Mouse (Mus musculus) myocyte (in vitro differentiated cells): ENCODE results near the gene Mical3. TPM values are rescaled to one million over a fixed set of nuclear protein-coding genes. Genes with fewer than 3 reads are reported as not detected.

Source experiments
- H3K27me3 ChIP-seq: one replicate; pipeline ENCODE4 v1.6.1; 2011; ENCODE audit not compliant: control insufficient read depth, insufficient read depth, insufficient read length
- H3K36me3 ChIP-seq: one replicate; pipeline ENCODE4 v1.6.1; 2011; ENCODE audit not compliant: control insufficient read depth, insufficient read depth
- H3K4me2 ChIP-seq: one replicate; pipeline ENCODE4 v1.6.1; 2011; ENCODE audit warnings: low read depth, control low read depth
- H3K4me3 ChIP-seq: one replicate; pipeline ENCODE4 v1.5.1; 2011; ENCODE audit warnings: mild to moderate bottlenecking, control low read depth, moderate library complexity
- H3K79me2 ChIP-seq: one replicate; pipeline ENCODE4 v1.6.1; 2011; ENCODE audit not compliant: control insufficient read depth, insufficient read depth
- H3ac ChIP-seq: one replicate; pipeline ENCODE4 v1.6.1; 2011; ENCODE audit not compliant: control insufficient read depth, insufficient read length
- CEBPB ChIP-seq: IDR thresholded peaks from 2 replicates; pipeline ENCODE4 v1.6.1; 2011; ENCODE audit warnings: mild to moderate bottlenecking, moderate library complexity; ENCODE audit not compliant: poor library complexity, insufficient read depth, severe bottlenecking
- E2F4 ChIP-seq: IDR thresholded peaks from one replicate; pipeline ENCODE4 v1.6.1; 2011; ENCODE audit warnings: mild to moderate bottlenecking, control low read depth, moderate library complexity; ENCODE audit not compliant: insufficient read depth
- MAX ChIP-seq: IDR thresholded peaks from one replicate; pipeline ENCODE4 v1.6.1; 2011; ENCODE audit warnings: low read depth, mild to moderate bottlenecking, control low read depth
- MYOD1 ChIP-seq, 3 experiments: IDR thresholded peaks; one replicate each; pipeline ENCODE4 v1.6.1; 2011; ENCODE audit warnings: control low read depth in 2 of 3, low read depth in 2 of 3, mild to moderate bottlenecking in 2 of 3, moderate library complexity in 1 of 3; ENCODE audit not compliant: insufficient read length in 2 of 3, control insufficient read depth in 1 of 3
- MYOG ChIP-seq, 3 experiments: IDR thresholded peaks; one replicate each; pipeline ENCODE4 v1.6.1; 2011; ENCODE audit warnings: control low read depth in 2 of 3, low read depth in 2 of 3, mild to moderate bottlenecking in 2 of 3; ENCODE audit not compliant: insufficient read length in 2 of 3, control insufficient read depth in 1 of 3, insufficient read depth in 1 of 3
- POLR2A ChIP-seq: IDR thresholded peaks from one replicate; pipeline ENCODE4 v1.6.1; 2011; ENCODE audit warnings: low read depth, mild to moderate bottlenecking, control low read depth, moderate library complexity; ENCODE audit not compliant: insufficient read length
- POLR2AphosphoS2 ChIP-seq: IDR thresholded peaks from one replicate; pipeline ENCODE4 v1.6.1; 2011; ENCODE audit warnings: low read depth, control low read depth; ENCODE audit not compliant: insufficient read length
- REST ChIP-seq: IDR thresholded peaks from one replicate; pipeline ENCODE4 v1.6.1; 2011; ENCODE audit warnings: mild to moderate bottlenecking, control low read depth, moderate library complexity; ENCODE audit not compliant: insufficient read depth, insufficient read length
- SRF ChIP-seq: IDR thresholded peaks from one replicate; pipeline ENCODE4 v1.6.1; 2011; ENCODE audit warnings: low read depth; ENCODE audit not compliant: control insufficient read depth, insufficient read length
- TCF12 ChIP-seq: IDR thresholded peaks from one replicate; pipeline ENCODE4 v1.6.1; 2011; ENCODE audit warnings: mild to moderate bottlenecking, control low read depth; ENCODE audit not compliant: poor library complexity, insufficient read depth, severe bottlenecking
- TCF3 ChIP-seq: IDR thresholded peaks from one replicate; pipeline ENCODE4 v1.6.1; 2011; ENCODE audit warnings: low read depth, control low read depth; ENCODE audit not compliant: insufficient read length
- USF1 ChIP-seq: IDR thresholded peaks from one replicate; pipeline ENCODE4 v1.6.1; 2011; ENCODE audit warnings: low read depth, mild to moderate bottlenecking, control low read depth, moderate library complexity
- polyA plus RNA-seq: library from polyadenylated mRNA; unstranded; fragments of >200 nt; fragmentation: generic; extraction: Trizol; gene quantifications from one replicate; pipeline ENCODE4 v1.2.1, GENCODE M21; 2012; ENCODE audit warnings: missing spikeins

Mical3 gene
- polyA plus RNA-seq, 1 experiment = 17.7 TPM

DNA sequence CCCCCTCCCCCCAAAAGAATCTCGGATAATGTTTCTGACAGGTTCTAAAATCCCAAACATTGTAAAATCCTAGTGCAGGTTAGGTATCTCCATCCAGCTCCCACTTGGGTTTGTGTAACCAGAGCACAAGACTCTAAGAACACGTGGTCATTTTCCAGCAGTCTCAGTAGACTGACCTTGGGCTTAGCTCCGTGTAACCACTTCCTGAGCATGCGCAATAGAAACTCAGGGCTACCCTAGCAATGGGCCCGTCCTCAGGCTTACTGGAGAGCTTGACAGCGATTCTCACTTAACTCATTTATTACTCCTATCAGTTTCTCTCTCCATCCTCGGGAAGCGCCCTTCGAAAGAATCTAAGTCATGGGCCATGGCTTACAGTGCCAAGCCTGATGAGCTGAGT is 236.3 kb downstream of the Mical3 start:
- Histone ChIP-seq H3K36me3 (peaks cover 55% of the 10 kb centered on the region), H3K4me3 (no peak overlapping the region), H3K79me2 (no peaks in the 10 kb centered on the region), H3ac (no peak overlapping the region), H3K27me3 (no peaks in the 10 kb centered on the region), H3K4me2 (no peak overlapping the region)
- TF ChIP-seq USF1 (no peak), CEBPB (no peak), MAX (no peak), E2F4 (no peak), POLR2A (no peak), TCF3 (no peak), REST (no peak), TCF12 (no peak), POLR2AphosphoS2 (no peak)

DNA sequence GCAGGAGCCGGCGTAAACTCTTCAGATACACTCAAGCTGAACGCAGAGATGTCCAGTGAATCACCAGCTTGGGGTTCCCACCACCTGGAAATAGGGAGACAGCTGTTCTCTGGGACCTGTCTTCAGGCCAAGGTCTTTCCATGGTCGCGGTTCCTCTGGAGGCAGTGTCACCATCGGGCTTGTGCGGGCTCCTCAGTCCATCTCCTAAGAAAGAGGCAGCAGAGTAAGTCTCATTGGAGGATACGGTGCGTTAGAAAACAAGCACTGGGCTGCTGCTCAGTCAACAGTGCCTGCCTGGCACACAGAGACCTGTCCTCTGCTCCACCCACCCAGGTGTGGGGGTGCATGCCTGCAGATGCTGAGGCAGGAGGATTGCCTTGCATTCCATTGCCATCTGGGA is 236.7 kb downstream of the Mical3 start:
- no peak overlapping the region for H3ac ChIP-seq
- TF ChIP-seq POLR2AphosphoS2 (peak; percentile 49), USF1 (no peak)
- H3K4me3 ChIP-seq = no peak overlapping the region
- H3K4me2 ChIP-seq = no peak overlapping the region
- H3K36me3 ChIP-seq = peaks cover 55% of the 10 kb centered on the region
- H3K79me2 ChIP-seq = no peaks in the 10 kb centered on the region
- H3K27me3 ChIP-seq = no peaks in the 10 kb centered on the region

DNA sequence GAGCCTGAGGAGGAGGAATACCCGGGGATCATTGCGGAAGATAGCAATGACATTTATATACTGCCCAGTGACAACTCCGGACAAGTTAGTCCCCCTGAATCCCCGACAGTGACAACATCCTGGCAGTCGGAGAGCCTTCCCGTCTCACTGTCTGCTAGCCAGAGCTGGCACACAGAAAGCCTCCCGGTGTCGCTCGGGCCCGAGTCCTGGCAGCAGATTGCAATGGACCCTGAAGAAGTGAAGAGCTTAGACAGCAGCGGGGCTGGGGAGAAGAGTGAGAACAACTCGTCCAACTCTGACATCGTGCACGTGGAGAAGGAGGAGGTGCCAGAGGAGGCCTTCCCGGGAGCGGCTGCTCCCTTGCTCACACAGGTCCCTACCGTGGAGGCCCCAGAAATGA is 244.1 kb downstream of the Mical3 start:
- H3K4me2 ChIP-seq = no peak overlapping the region
- TF ChIP-seq MYOD1 (IDR thresholded peaks at IDR 0.05; ENCODE audit: control insufficient read depth in 1 of 3, insufficient read length in 2 of 3, low read depth in 2 of 3) = no peak
- TF ChIP-seq TCF3 = no peak
- no peak for TF ChIP-seq SRF
- no peak for TF ChIP-seq POLR2AphosphoS2
- TF ChIP-seq POLR2A = no peak
- TF ChIP-seq E2F4 = no peak
- TF ChIP-seq MYOG (IDR thresholded peaks at IDR 0.05; ENCODE audit: control insufficient read depth in 1 of 3, insufficient read depth in 1 of 3, insufficient read length in 2 of 3, low read depth in 2 of 3) = no peak
- no peak for TF ChIP-seq USF1
- TF ChIP-seq CEBPB = no peak
- no peak for TF ChIP-seq REST
- no peak for TF ChIP-seq MAX
- H3K27me3 ChIP-seq = no peaks in the 10 kb centered on the region
- H3K79me2 ChIP-seq = no peaks in the 10 kb centered on the region
- no peak overlapping the region for H3K4me3 ChIP-seq
- no peak overlapping the region for H3ac ChIP-seq
- H3K36me3 ChIP-seq = peaks cover 40% of the 10 kb centered on the region

DNA sequence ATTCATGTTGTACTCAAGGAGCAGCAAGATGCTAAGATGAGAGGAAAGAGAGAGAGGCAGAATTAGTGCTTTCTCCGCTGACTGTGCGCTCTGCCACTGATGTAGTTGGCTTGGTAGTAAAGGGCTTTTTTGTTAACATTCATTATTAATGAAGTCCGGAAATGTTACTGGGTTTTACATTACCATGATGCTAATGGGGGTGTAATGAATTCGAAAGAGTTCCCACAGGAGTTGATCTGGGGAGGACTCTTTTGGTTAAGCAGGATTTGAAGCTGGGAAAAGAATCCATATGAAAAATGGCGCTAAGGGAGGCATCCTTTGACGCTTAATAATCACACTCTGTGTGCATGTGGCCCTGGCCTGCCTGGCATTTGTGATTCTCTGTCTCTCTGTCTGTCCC is 246.4 kb downstream of the Mical3 start:
- Histone ChIP-seq H3ac (no peak overlapping the region), H3K79me2 (no peaks in the 10 kb centered on the region), H3K4me2 (no peak overlapping the region), H3K4me3 (no peak overlapping the region), H3K27me3 (no peaks in the 10 kb centered on the region), H3K36me3 (peaks cover 26% of the 10 kb centered on the region)
- no peak for TF ChIP-seq MYOD1 (IDR thresholded peaks at IDR 0.05; ENCODE audit: control insufficient read depth in 1 of 3, insufficient read length in 2 of 3, low read depth in 2 of 3)
- no peak for TF ChIP-seq MYOG (IDR thresholded peaks at IDR 0.05; ENCODE audit: control insufficient read depth in 1 of 3, insufficient read depth in 1 of 3, insufficient read length in 2 of 3, low read depth in 2 of 3)
- TF ChIP-seq CEBPB = no peak
- no peak for TF ChIP-seq TCF3

Other genes starting within 250 kb of the Mical3 start
- 34.3 TPM for gene Bid, start 214.1 kb downstream of the Mical3 start, polyA plus RNA-seq
- 2.0 TPM for gene Pex26, start 52.7 kb upstream of the Mical3 start, polyA plus RNA-seq
- gene Tuba8, start 79.7 kb upstream of the Mical3 start, polyA plus RNA-seq = not detected
- gene Usp18, start 114.9 kb upstream of the Mical3 start, polyA plus RNA-seq = 0.07 TPM
- gene Slc6a13, start 169.2 kb upstream of the Mical3 start, polyA plus RNA-seq = 0.01 TPM
- gene Slc6a12, start 212.1 kb upstream of the Mical3 start, polyA plus RNA-seq = not detected